Mouse (Mus musculus) olfactory bulb, adult 2 months (tissue): ENCODE results near the gene Eif4e1b. TPM values are rescaled to one million over a fixed set of nuclear protein-coding genes. Genes with fewer than 3 reads are reported as not detected.
A peak's percentile ranks its signal among the peaks of the same experiment; 100 is the strongest.

Experiments used
- H3K27ac ChIP-seq: fragments of 200-500 bp; 2 replicates; pipeline ENCODE4 v1.5.1; 2012; ENCODE audit warnings: low read depth, low read length; ENCODE audit not compliant: insufficient read depth
- H3K4me1 ChIP-seq: fragments of 200-500 bp; 2 replicates; pipeline ENCODE4 v1.6.1; 2012; ENCODE audit warnings: low read length; ENCODE audit not compliant: control insufficient read depth, insufficient read depth
- H3K4me3 ChIP-seq: fragments of 200-500 bp; 2 replicates; pipeline ENCODE4 v1.5.1; 2012; ENCODE audit warnings: mild to moderate bottlenecking, low read depth, low read length, moderate library complexity; ENCODE audit not compliant: insufficient read depth
- CTCF ChIP-seq: fragments of 200-500 bp; IDR thresholded peaks from 2 replicates; pipeline ENCODE4 v1.5.1; 2012; ENCODE audit warnings: low read depth, mild to moderate bottlenecking, low read length, moderate library complexity; ENCODE audit not compliant: insufficient read depth
- POLR2A ChIP-seq: fragments of 200-500 bp; IDR thresholded peaks from 2 replicates; pipeline ENCODE4 v1.6.1; 2012; ENCODE audit warnings: mild to moderate bottlenecking, low read depth, low read length, moderate library complexity; ENCODE audit not compliant: insufficient read depth
- WGBS: fragments of 180-500 bp; shearing (Covaris S2); methylation state at CpG from one replicate; pipeline ENCODE4 v1.1.7; 2018; 5-methylcytosine and 5-hydroxymethylcytosine counted together
- polyA plus RNA-seq: library from polyadenylated mRNA; stranded (reverse); fragments of >200 nt; gene quantifications from 2 replicates; pipeline ENCODE4 v1.2.4, GENCODE M21; 2012; ENCODE audit warnings: low replicate concordance; ENCODE audit not compliant: missing spikeins, insufficient read depth, insufficient read length

Eif4e1b gene
- polyA plus RNA-seq, 1 experiment = not detected

DNA sequence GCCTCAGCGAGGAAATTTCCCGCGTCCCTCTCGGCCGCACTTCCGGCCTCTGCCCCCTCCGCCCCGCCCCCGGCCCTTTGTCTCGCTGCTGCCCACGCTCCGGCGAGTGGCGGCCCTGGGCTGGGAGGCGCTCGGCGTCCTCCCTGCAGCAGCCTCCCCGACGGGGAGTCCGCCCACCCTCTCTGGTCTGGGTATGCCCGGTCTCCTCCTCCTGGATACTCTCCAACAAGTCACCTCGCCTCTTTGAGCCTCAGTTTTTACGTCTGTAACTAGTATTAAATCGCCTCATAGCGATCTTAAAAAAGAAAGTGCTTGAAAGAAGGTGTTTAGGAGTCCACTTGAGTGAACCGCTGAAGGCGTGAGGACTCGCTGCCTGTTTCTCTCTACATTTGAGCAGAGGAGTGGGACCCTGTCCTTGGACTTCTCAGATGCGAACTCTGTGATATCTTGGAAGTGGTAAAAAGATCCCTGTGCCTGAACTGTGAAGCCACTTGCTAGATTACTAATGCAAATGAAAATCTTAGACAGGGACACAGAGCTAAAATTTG is 33.9 kb upstream of the Eif4e1b start, which contains the start of gene Gprin1:
TSS of gene Gprin1 (minus strand) at position 11 of the 548 bp plus-strand sequence.
- Histone ChIP-seq H3K4me3 (peak within 1 kb of the TSS; percentile 72), H3K4me1 (peaks cover 57% of the 10 kb centered on the region), H3K27ac (peak within 1 kb of the TSS; percentile 85)
- WGBS = 2% methylated on average over 29 of the region's 29 CpGs
- TF ChIP-seq CTCF (no peak), POLR2A (no peak; the same call in 1 of the 2 replicates)

DNA sequence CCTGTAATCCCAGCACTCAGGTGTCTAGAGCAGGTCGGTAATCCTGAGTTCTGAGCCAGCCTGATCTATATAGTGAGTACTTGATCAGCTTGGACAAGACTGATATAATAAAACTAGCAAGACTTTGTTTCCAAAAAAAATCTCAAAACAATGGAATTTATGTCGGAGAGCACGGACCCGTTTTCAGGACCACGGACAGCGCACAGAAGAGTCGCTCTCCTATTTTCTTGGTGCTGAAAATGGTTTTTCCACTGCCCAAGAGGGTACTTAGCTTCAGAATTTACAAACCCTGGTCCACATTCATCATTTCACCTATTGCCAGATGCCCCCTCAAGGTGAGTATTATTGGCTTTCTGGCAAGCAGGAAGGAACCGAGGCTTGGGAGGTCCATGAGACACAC is 33.1 kb upstream of the Eif4e1b start:
- no peak overlapping the region for H3K4me3 ChIP-seq

GRCm38 (mm10) chr13:54752656-54753055 is 31.1 kb upstream of the Eif4e1b start:
- peak overlapping the region; percentile 100 for H3K27ac ChIP-seq
- TF ChIP-seq POLR2A = no peak
- TF ChIP-seq CTCF = no peak
- WGBS = 23% methylated on average over 10 of the region's 10 CpGs
- peaks cover 57% of the 10 kb centered on the region for H3K4me1 ChIP-seq
- H3K4me3 ChIP-seq = no peak overlapping the region

More for the DNA sequence above, 33.1 kb upstream of the Eif4e1b start:
- WGBS = 51% methylated on average over 8 of the region's 8 CpGs
- no peak for TF ChIP-seq POLR2A
- no peak for TF ChIP-seq CTCF
- H3K4me1 ChIP-seq = peaks cover 57% of the 10 kb centered on the region
- H3K27ac ChIP-seq = no peak overlapping the region; the same call in 1 of the 2 replicates

DNA sequence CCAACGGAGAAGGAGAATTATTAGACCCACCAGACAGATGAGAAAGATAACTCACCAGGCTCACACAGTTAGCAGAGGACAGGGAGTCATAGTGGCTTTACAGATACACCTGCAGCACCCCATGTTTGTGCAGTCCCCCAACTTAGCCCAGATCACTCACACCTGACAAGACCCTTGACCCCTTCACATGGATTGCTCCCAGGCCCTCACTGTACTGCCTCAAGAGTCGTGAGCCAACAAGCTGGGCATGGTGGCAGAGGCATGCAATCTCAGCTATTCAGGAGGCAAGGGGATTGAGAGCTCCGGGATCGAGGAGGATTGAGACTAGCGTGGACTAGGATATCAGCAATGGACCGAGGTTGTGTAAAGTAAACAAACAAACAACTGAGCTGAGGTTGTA is 30.1 kb upstream of the Eif4e1b start:
- H3K27ac ChIP-seq = peak overlapping the region; percentile 100
- no peak for TF ChIP-seq POLR2A
- no peak for TF ChIP-seq CTCF
- WGBS = 26% methylated on average over 6 of the region's 6 CpGs
- H3K4me1 ChIP-seq = peaks cover 52% of the 10 kb centered on the region
- no peak overlapping the region for H3K4me3 ChIP-seq

DNA sequence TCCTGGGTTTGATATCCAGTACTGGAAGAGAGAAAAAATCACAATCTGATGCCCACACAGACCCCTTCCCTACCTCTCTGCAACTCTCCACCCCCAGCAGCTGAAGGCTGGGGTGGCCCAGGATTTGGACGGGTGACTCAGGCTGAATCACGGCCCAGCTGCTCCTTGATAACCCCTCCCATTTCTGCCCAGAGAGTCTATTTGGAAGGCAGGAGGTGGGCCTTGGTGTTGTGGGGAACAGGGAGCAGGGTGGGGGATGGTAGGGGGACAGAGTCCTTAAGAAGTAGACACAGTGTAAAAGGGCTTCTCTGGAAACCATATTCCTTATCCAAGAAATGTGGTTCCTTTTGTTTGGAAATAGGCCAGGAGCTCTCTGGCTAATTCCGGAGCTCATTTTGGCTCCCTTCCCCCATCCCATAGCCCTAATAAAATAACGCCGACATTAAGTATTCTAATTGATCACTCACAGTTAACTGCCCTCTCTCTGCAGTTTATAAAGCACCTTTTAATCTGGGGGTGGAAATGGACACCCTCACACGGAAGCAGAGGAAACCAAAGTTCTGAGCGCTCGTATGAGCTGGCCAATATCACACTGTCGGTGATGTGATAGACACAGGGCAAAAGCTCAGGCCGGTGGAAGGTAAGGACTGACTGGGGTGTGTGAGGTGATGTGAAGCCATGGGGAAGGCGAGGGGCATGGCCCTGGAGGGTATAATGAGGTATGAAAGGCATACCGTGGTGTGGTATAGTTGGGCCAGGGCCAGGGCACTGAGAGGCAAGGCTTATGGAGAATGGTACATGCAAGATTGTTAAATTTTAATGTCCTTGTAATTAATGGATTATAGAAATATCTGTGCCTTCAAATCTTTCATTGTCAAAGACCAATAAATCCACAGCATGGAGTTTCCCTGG is 29.4 kb upstream of the Eif4e1b start:
- TF ChIP-seq CTCF = no peak
- TF ChIP-seq POLR2A = no peak
- peak overlapping the region; percentile 100 for H3K27ac ChIP-seq
- H3K4me3 ChIP-seq = peak overlapping the region; percentile 20; the same call in 1 of the 2 replicates
- peaks cover 58% of the 10 kb centered on the region for H3K4me1 ChIP-seq
- 17% methylated on average over 12 of the region's 12 CpGs for WGBS

DNA sequence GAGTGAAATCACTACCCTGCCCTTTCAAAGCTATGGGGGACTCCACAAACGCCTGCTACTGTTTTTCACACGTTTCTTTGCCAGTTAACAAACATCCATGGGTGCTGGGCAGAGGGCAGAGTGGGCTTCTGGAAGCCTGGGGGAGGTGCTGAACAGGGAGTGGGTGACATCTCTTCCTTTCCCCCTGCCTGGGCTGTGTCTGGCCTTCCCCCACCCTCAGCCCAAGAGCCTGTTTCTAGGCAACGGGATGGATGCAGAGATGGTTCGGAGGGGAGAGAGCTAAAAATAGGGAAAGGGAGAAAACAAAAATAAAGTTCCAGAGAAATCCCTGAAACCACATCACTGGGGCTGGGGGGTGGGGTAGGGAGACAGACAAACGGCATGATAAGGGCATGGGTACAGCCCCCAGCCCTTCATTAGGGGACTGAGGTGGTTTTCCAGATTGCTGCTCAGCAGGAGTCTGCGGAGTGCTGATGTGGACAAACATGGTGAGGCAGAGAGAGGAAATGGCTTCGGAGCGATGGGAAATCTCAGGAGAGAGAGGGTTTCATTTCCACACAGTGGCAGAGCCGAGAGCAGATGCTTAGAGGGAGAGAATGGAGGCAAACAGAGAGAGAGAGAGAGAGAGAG is 28.5 kb upstream of the Eif4e1b start:
- Histone ChIP-seq H3K4me1 (peaks cover 67% of the 10 kb centered on the region), H3K4me3 (peak overlapping the region; percentile 28), H3K27ac (peak overlapping the region; percentile 100)
- TF ChIP-seq CTCF (no peak), POLR2A (no peak)
- 6% methylated on average over 9 of the region's 9 CpGs for WGBS

DNA sequence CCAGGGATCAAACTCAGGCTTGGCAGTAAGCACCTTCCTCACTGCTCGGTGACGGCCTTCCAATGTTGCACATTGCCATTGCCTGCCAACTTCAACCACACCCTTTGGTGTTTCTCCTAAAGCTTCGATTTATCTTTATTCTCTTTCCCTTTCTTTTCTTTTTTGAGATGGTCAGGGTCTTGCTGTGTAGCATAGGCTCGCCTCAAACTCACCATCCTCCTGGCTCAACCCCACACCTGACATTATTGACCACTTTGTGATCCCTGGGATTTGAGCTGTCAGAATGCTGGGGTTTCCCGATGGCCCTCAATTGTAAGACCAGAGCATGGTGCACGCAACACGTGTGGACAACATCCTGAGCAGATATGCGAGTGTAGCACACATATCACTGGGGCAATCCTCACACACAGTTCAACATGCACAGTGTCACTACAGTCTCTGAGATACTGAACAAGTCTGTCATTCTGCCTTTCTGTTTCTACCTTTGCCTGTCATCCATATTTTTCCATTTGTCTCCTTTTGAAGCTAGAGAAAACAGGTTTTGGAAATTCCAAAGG is 27.6 kb upstream of the Eif4e1b start:
- WGBS = 63% methylated on average over 8 of the region's 8 CpGs
- no peak for TF ChIP-seq CTCF
- TF ChIP-seq POLR2A = no peak
- Histone ChIP-seq H3K4me1 (peaks cover 73% of the 10 kb centered on the region), H3K27ac (peak overlapping the region; percentile 100), H3K4me3 (no peak overlapping the region)

GRCm38 (mm10) chr13:54757093-54757830 is 26.5 kb upstream of the Eif4e1b start:
- Histone ChIP-seq H3K27ac (peak overlapping the region; percentile 94), H3K4me1 (peaks cover 64% of the 10 kb centered on the region), H3K4me3 (peak overlapping the region; percentile 45)
- WGBS = 13% methylated on average over 10 of the region's 10 CpGs
- TF ChIP-seq CTCF (no peak), POLR2A (no peak)
